Mouse (Mus musculus) myocyte (in vitro differentiated cells): ENCODE data around the gene Plin3.

Experiments
- MYOG ChIP-seq, 3 experiments: IDR thresholded peaks; one replicate each; pipeline ENCODE4 v1.6.1; 2011; ENCODE audit warnings: control low read depth in 2 of 3, low read depth in 2 of 3, mild to moderate bottlenecking in 2 of 3; ENCODE audit not compliant: insufficient read length in 2 of 3, control insufficient read depth in 1 of 3, insufficient read depth in 1 of 3
- POLR2A ChIP-seq: IDR thresholded peaks from one replicate; pipeline ENCODE4 v1.6.1; 2011; ENCODE audit warnings: low read depth, mild to moderate bottlenecking, control low read depth, moderate library complexity; ENCODE audit not compliant: insufficient read length
- TCF3 ChIP-seq: IDR thresholded peaks from one replicate; pipeline ENCODE4 v1.6.1; 2011; ENCODE audit warnings: low read depth, control low read depth; ENCODE audit not compliant: insufficient read length
- USF1 ChIP-seq: IDR thresholded peaks from one replicate; pipeline ENCODE4 v1.6.1; 2011; ENCODE audit warnings: low read depth, mild to moderate bottlenecking, control low read depth, moderate library complexity

GRCm38 (mm10) chr17:56233389-56233788 is 59.3 kb downstream of the Plin3 start:
- TF ChIP-seq POLR2A, result no peak
- no peak for TF ChIP-seq MYOG (IDR thresholded peaks at IDR 0.05; ENCODE audit: control insufficient read depth in 1 of 3, insufficient read depth in 1 of 3, insufficient read length in 2 of 3, low read depth in 2 of 3)
- no peak for TF ChIP-seq TCF3
- no peak for TF ChIP-seq USF1
